Mouse (Mus musculus): Measurements from ENCODE around the gene Mapk8ip2.

DNA sequence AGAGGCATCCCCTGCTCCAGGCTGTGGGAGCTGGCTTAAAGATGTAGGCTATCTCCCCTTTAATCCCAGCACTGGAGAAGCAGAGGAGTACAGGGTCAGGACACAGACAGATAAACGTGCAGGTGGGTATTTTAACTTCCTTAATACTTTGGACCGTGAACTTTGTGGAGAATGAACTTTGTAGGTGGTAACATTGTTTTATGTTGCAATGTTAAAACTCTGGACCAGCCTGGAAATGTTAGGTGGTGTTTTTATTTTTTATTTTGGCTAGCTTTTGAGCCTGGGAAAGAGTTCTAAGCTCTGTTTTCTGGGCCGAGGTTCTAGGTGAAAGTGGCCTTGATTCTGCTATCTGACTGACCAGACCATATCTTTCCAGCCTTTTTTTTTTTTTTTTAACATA is 22.4 kb upstream of the Mapk8ip2 start:
- TF ChIP-seq CTCF (IDR thresholded peaks at IDR 0.05; ENCODE audit: low read depth) (no peak), EP300 (IDR thresholded peaks at IDR 0.05; ENCODE audit: low read depth) (no peak)
